Mouse (Mus musculus): ENCODE data around the gene Lrp6. TPM values are rescaled to one million over a fixed set of nuclear protein-coding genes. Genes with fewer than 3 reads are reported as not detected.

Lrp6 gene
- polyA plus RNA-seq, 1 experiment: 3.6 TPM

DNA sequence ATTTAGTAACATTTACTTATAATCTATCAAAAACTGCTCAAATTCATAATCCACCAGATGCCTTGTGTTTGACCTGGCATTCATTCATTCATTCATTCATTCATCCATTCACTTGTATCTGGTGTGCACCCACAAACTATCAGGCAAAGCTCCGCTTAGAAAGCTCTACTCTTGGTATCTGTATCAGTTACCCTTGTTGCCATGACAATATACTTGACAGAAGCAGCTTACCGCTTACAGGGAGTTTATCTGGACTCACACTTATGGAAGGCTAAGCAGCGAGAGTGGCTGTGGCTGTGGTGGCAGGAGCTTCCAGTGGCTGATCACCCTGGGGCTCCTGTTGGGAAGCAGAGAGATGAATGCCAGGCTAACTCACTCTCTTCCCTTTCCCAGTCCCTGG, 148.9 kb downstream of the Lrp6 start:
- TF ChIP-seq CTCF (IDR thresholded peaks at IDR 0.05; ENCODE audit: control insufficient read depth, insufficient read depth, insufficient replicate concordance, low read depth, low read length) (no peak), POLR2A (IDR thresholded peaks at IDR 0.05; ENCODE audit: control insufficient read depth, low read depth, low read length) (no peak)
- H3K4me1 ChIP-seq (ENCODE audit: control insufficient read depth, insufficient read depth, low read length): no peaks in the 10 kb centered on the region
- H3K4me3 ChIP-seq (ENCODE audit: control insufficient read depth, low read depth, low read length): no peak overlapping the region
- no peaks in the 10 kb centered on the region for H3K36me3 ChIP-seq (ENCODE audit: control insufficient read depth, insufficient read depth, low read length)
- no peak overlapping the region for H3K27ac ChIP-seq (ENCODE audit: control insufficient read depth, insufficient read depth, low read depth, low read length)
- H3K27me3 ChIP-seq (ENCODE audit: control insufficient read depth, insufficient read depth, low read length): no peaks in the 10 kb centered on the region

DNA sequence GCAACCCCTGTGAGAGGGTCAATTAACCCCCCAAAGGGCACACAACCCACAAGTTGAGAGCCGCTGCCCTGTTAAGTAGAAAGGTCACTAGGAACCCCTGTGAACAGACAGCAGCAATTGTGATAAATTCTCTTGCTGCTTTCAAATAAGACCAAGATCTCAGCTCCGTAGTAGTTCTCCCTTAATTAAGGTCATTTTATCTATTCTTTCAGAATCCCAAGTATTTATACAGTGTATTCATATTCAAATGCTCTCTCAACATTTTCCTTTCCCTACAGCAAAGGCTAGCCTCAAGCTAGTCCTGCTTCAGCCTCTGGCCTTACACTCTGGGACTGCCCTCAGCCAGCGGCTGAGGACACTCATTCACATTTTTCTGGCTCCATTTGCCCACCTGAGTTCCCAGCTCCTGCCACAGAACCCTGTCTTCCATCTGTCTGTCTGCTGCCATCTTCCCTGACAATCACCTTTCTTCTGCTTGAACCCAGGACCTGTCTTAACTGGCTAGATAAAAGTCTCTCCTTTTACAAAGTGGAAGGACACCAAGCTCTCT, 150.1 kb downstream of the Lrp6 start:
- H3K27me3 ChIP-seq (ENCODE audit: control insufficient read depth, insufficient read depth, low read length): no peaks in the 10 kb centered on the region
- no peak overlapping the region for H3K27ac ChIP-seq (ENCODE audit: control insufficient read depth, insufficient read depth, low read depth, low read length)
- H3K4me1 ChIP-seq (ENCODE audit: control insufficient read depth, insufficient read depth, low read length): no peaks in the 10 kb centered on the region
- H3K36me3 ChIP-seq (ENCODE audit: control insufficient read depth, insufficient read depth, low read length): no peaks in the 10 kb centered on the region
- no peak overlapping the region for H3K4me3 ChIP-seq (ENCODE audit: control insufficient read depth, low read depth, low read length)
- TF ChIP-seq CTCF (IDR thresholded peaks at IDR 0.05; ENCODE audit: control insufficient read depth, insufficient read depth, insufficient replicate concordance, low read depth, low read length): no peak
- no peak for TF ChIP-seq POLR2A (IDR thresholded peaks at IDR 0.05; ENCODE audit: control insufficient read depth, low read depth, low read length)

DNA sequence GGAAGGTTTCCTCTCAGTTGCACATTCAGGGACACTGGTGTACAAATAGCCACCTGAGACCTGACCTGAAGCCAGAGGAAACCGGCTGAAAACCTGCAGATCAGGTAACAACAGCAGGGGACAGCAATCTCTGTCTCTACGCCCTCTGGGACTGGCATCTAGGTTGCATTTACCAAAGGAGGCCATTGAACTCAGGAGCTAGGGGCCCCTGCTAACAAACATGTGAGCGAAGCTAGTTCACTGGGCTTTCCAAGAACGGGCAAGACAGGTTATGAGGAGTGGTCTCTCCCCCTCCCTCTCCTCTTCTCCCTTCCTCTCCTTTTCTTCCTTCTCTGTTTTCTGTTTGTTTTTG, 152.3 kb downstream of the Lrp6 start:
- Histone ChIP-seq H3K4me1 (ENCODE audit: control insufficient read depth, insufficient read depth, low read length) (no peaks in the 10 kb centered on the region), H3K36me3 (ENCODE audit: control insufficient read depth, insufficient read depth, low read length) (no peaks in the 10 kb centered on the region), H3K4me3 (ENCODE audit: control insufficient read depth, low read depth, low read length) (no peak overlapping the region), H3K27ac (ENCODE audit: control insufficient read depth, insufficient read depth, low read depth, low read length) (no peak overlapping the region), H3K27me3 (ENCODE audit: control insufficient read depth, insufficient read depth, low read length) (no peaks in the 10 kb centered on the region)
- TF ChIP-seq POLR2A (IDR thresholded peaks at IDR 0.05; ENCODE audit: control insufficient read depth, low read depth, low read length) (no peak), CTCF (IDR thresholded peaks at IDR 0.05; ENCODE audit: control insufficient read depth, insufficient read depth, insufficient replicate concordance, low read depth, low read length) (no peak)

DNA sequence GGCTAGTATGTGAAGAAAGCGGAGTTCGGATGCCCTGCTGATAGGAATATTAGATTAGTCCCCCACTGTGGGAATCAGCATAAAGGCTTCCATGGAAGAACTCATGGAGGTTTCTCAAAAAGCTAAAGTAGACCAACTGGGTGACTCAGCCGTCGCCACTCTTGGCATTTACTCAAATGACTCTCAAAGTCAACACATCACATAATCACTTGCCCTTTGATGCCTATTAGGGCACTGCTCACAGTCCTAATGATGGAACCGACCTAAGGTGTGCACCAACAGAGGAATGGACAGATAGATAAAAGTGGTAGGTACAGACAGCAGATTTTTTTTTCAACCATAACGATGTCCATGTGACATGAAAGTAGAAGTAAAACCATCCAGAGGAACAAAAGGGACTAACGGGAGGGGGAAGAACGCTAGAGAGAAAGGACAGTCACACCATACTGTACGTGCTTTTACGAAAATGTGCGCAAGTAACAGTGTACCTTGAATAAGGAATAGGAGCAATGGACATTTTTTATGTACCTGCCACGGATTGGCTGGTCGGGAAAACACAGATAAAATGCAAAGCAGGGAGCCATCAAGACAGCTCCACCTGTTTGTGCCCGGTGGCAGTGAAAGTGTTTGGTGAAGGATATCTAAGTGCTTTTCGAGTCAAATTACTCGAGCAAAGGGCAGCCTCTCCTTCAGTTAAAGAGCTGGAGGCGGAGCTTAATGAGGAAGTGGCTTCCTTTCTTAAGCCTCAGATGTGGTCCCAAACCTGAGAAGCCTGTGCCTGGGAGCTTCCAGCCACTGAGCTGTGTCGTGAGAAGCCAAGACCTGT, 152.8 kb downstream of the Lrp6 start:
- TF ChIP-seq CTCF (IDR thresholded peaks at IDR 0.05; ENCODE audit: control insufficient read depth, insufficient read depth, insufficient replicate concordance, low read depth, low read length) (no peak), POLR2A (IDR thresholded peaks at IDR 0.05; ENCODE audit: control insufficient read depth, low read depth, low read length) (no peak)
- no peaks in the 10 kb centered on the region for H3K4me1 ChIP-seq (ENCODE audit: control insufficient read depth, insufficient read depth, low read length)
- H3K27me3 ChIP-seq (ENCODE audit: control insufficient read depth, insufficient read depth, low read length): no peaks in the 10 kb centered on the region
- no peak overlapping the region; the same call in 1 of the 2 replicates for H3K4me3 ChIP-seq (ENCODE audit: control insufficient read depth, low read depth, low read length)
- H3K27ac ChIP-seq (ENCODE audit: control insufficient read depth, insufficient read depth, low read depth, low read length): no peak overlapping the region
- no peaks in the 10 kb centered on the region for H3K36me3 ChIP-seq (ENCODE audit: control insufficient read depth, insufficient read depth, low read length)

DNA sequence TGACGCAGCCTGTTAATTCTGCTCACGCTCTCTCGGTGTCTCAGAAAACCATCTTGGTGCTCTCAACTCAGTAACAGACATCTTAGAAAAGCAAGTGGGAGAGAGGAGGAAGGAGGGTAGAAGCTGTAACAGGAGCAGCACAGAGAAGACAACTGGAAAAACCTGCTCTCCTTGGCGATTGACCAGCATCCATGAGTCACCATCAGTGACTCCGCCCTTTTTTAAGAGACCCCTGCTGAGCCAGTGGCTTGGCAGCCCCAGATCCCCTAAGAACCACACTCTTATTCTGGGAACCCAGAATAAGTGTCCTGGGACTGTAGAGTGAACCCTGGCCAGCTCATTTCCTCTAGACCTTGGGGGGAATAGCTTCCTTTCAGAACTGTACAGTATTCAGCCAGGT, 159.5 kb downstream of the Lrp6 start:
- no peaks in the 10 kb centered on the region for H3K4me1 ChIP-seq (ENCODE audit: control insufficient read depth, insufficient read depth, low read length)
- no peak overlapping the region for H3K27ac ChIP-seq (ENCODE audit: control insufficient read depth, insufficient read depth, low read depth, low read length)
- TF ChIP-seq CTCF (IDR thresholded peaks at IDR 0.05; ENCODE audit: control insufficient read depth, insufficient read depth, insufficient replicate concordance, low read depth, low read length) (no peak), POLR2A (IDR thresholded peaks at IDR 0.05; ENCODE audit: control insufficient read depth, low read depth, low read length) (no peak)
- H3K27me3 ChIP-seq (ENCODE audit: control insufficient read depth, insufficient read depth, low read length): no peaks in the 10 kb centered on the region
- H3K4me3 ChIP-seq (ENCODE audit: control insufficient read depth, low read depth, low read length): no peak overlapping the region
- H3K36me3 ChIP-seq (ENCODE audit: control insufficient read depth, insufficient read depth, low read length): no peaks in the 10 kb centered on the region

DNA sequence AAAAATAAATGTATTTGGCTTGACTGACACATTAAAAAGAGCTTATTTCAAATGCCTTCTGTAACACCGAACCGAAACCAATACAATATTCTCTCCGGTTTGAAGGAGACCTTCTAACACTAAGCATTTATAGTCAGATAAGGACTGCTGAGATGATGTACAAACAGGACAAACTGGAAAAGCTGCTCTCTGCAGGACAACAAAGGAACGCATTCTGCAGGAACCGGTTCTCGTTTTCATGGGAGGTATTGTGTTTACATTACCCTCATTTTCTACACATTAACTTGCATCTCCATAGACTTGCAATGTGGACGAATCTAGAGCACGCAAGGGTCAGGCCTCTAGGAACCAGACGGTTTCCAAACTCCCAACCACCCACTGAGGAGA, 163.1 kb downstream of the Lrp6 start:
- no peaks in the 10 kb centered on the region for H3K36me3 ChIP-seq (ENCODE audit: control insufficient read depth, insufficient read depth, low read length)
- H3K27ac ChIP-seq (ENCODE audit: control insufficient read depth, insufficient read depth, low read depth, low read length): peak overlapping the region; percentile 71
- no peak for TF ChIP-seq CTCF (IDR thresholded peaks at IDR 0.05; ENCODE audit: control insufficient read depth, insufficient read depth, insufficient replicate concordance, low read depth, low read length)
- no peak for TF ChIP-seq POLR2A (IDR thresholded peaks at IDR 0.05; ENCODE audit: control insufficient read depth, low read depth, low read length)
- H3K4me1 ChIP-seq (ENCODE audit: control insufficient read depth, insufficient read depth, low read length): no peaks in the 10 kb centered on the region
- H3K4me3 ChIP-seq (ENCODE audit: control insufficient read depth, low read depth, low read length): peak overlapping the region; percentile 30; the same call in 1 of the 2 replicates
- H3K27me3 ChIP-seq (ENCODE audit: control insufficient read depth, insufficient read depth, low read length): no peaks in the 10 kb centered on the region

DNA sequence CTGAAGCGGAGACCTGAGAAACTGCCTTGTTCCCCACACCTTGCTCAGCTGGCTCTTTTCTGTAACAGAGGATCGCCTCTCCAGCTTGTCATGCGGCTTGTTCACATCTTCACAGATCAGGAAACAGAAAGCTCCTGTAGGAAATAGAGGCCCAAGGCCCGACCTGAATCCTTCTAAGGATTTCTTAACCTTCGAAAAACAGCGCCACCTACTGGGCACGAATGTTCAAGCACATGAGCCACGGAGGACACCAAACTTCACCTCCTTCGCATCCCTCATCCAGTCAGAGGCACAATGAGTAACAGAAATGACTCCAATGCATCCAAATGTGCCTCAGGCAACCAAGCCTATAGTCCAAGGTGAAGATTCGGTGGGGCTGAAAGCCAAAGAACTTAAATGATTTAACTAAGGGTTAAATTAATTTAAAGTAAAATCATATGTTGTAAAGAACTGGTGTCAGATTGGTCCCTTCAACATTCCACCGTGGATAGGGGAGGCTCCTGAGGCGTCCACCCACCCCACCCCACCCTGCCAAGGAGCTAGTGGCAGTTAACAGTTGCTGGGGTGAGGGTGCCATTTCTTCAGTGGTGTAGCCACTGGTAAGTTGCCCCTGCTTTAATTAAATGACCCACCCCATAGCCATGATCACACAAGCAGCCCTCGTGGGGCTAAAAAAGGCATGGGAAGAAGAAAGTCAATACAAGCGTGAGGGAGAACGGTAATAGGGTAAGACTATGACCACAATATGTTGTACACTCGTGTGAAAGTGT, 163.7 kb downstream of the Lrp6 start:
- no peaks in the 10 kb centered on the region for H3K4me1 ChIP-seq (ENCODE audit: control insufficient read depth, insufficient read depth, low read length)
- peak overlapping the region; percentile 71 for H3K27ac ChIP-seq (ENCODE audit: control insufficient read depth, insufficient read depth, low read depth, low read length)
- no peaks in the 10 kb centered on the region for H3K36me3 ChIP-seq (ENCODE audit: control insufficient read depth, insufficient read depth, low read length)
- TF ChIP-seq CTCF (IDR thresholded peaks at IDR 0.05; ENCODE audit: control insufficient read depth, insufficient read depth, insufficient replicate concordance, low read depth, low read length): peak; percentile 78; the same call in 1 of the 2 replicates
- TF ChIP-seq POLR2A (IDR thresholded peaks at IDR 0.05; ENCODE audit: control insufficient read depth, low read depth, low read length): no peak
- H3K4me3 ChIP-seq (ENCODE audit: control insufficient read depth, low read depth, low read length): peak overlapping the region; percentile 70
- no peaks in the 10 kb centered on the region for H3K27me3 ChIP-seq (ENCODE audit: control insufficient read depth, insufficient read depth, low read length)

Other genes with a start within 250 kb of the Lrp6 start
- gene Bcl2l14, start 170.6 kb downstream of the Lrp6 start, polyA plus RNA-seq (2012; rRNA removed): 63.8 and 70.3 TPM in 2 replicates
- gene Mansc1, start 65.5 kb upstream of the Lrp6 start, polyA plus RNA-seq (2012; rRNA removed): 0.53 and 0.59 TPM in 2 replicates
- gene Borcs5, start 72.5 kb upstream of the Lrp6 start, polyA plus RNA-seq (2012; rRNA removed): 7.9 and 8.7 TPM in 2 replicates
- 11.0 and 16.1 TPM in 2 replicates for gene Dusp16, start 225.7 kb upstream of the Lrp6 start, polyA plus RNA-seq (2012; rRNA removed)